Mouse (Mus musculus) ES-Bruce4 (cell line): ENCODE data around the gene Trim11. TPM values are rescaled to one million over a fixed set of nuclear protein-coding genes. Genes with fewer than 3 reads are reported as not detected.

ENCODE experiments used
- H3K27ac ChIP-seq: 2 replicates; pipeline ENCODE4 v1.5.1; 2012; ENCODE audit warnings: low read length, inconsistent platforms; ENCODE audit not compliant: insufficient read depth
- H3K27me3 ChIP-seq: 2 replicates; pipeline ENCODE4 v1.6.1; 2012; ENCODE audit warnings: mild to moderate bottlenecking, low read length, inconsistent platforms; ENCODE audit not compliant: control insufficient read depth, poor library complexity, insufficient read depth, severe bottlenecking
- H3K36me3 ChIP-seq: 2 replicates; pipeline ENCODE4 v1.6.1; 2012; ENCODE audit warnings: inconsistent platforms, mild to moderate bottlenecking, low read length, moderate library complexity; ENCODE audit not compliant: control insufficient read depth, poor library complexity, insufficient read depth, severe bottlenecking
- H3K4me1 ChIP-seq: one replicate; pipeline ENCODE4 v1.8.1; 2011; ENCODE audit warnings: low read length; ENCODE audit not compliant: control insufficient read depth, insufficient read depth
- H3K4me3 ChIP-seq: 2 replicates; pipeline ENCODE4 v1.5.1; 2011; ENCODE audit warnings: low read depth, mild to moderate bottlenecking, low read length
- H3K9ac ChIP-seq: 2 replicates; pipeline ENCODE4 v1.6.1; 2012; ENCODE audit warnings: low read depth, mild to moderate bottlenecking, inconsistent platforms; ENCODE audit not compliant: poor library complexity, severe bottlenecking
- H3K9me3 ChIP-seq: replicated peaks from 2 replicates; pipeline ENCODE4 v1.6.1; 2012; ENCODE audit warnings: mild to moderate bottlenecking, low read length, inconsistent platforms; ENCODE audit not compliant: control insufficient read depth, poor library complexity, insufficient read depth, severe bottlenecking
- CTCF ChIP-seq: IDR thresholded peaks from one replicate; pipeline ENCODE4 v1.8.1; 2011; ENCODE audit warnings: low read depth, low read length
- EP300 ChIP-seq: IDR thresholded peaks from 2 replicates; pipeline ENCODE4 v1.6.1; 2011; ENCODE audit warnings: low read depth, low read length; ENCODE audit not compliant: insufficient read depth
- POLR2A ChIP-seq: IDR thresholded peaks from one replicate; pipeline ENCODE4 v1.8.1; 2011; ENCODE audit warnings: low read length; ENCODE audit not compliant: insufficient read depth
- polyA plus RNA-seq: library from polyadenylated mRNA; stranded (reverse); fragments of >200 nt; gene quantifications from 2 replicates; pipeline ENCODE4 v1.2.4, GENCODE M21; 2011; ENCODE audit warnings: low read depth; ENCODE audit not compliant: missing spikeins, insufficient read depth, insufficient read length

Trim11 gene
- polyA plus RNA-seq, 1 experiment = 22.5 TPM

DNA sequence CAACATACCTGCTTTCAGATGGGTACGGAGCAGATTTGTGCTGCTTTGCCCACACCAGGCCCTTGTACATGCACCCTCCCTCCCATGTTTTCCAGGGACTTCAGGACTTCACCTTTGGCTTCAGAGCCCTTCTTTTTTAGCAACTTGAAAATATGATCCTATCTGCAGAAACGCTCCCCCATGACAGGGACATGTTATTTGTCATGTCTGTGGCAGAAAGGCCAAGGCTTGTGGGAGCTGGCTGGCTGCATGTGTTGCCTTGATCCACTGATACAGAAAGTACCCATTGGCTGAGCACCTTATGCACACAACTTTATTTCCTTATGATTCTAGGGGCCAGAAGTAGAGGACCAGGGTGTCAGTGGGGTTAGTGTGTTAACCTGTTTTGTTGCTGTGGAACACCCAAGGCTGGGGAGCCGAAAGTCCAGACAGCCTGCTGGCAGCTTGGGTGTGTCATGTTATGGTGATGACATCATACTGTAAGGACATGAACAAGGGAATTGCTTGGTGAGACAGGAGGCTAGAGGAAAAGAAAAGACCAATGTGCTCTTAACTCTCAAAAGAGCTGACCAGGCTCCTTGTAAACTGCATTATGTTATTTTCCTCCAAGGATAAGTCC, 7.5 kb downstream of the Trim11 start:
- Histone ChIP-seq H3K9ac (no peak overlapping the region), H3K27me3 (no peaks in the 10 kb centered on the region), H3K9me3 (no peaks in the 10 kb centered on the region), H3K27ac (no peak overlapping the region), H3K36me3 (peaks cover 48% of the 10 kb centered on the region), H3K4me1 (no peaks in the 10 kb centered on the region), H3K4me3 (no peak overlapping the region)
- no peak for TF ChIP-seq CTCF
- TF ChIP-seq EP300 = no peak
- no peak for TF ChIP-seq POLR2A

DNA sequence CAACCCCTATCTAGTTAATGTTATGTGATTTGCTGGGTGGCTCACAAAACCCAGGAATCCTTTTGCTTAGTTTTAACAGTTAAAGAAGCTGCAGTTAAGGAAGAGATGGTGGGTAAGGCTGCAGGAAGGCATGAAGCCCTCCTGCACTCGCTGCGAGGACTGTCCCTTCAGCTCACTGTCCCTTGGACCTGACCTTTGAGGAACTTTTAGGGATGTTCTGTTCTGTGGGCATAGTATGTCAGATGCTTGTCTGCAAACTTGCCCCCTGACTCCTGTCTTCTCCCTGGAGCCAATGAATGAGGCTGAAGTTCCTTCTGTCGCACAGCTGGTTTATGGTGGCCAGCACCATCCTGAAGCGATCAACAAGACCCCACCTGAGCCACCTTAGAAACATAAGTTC, 11.3 kb downstream of the Trim11 start:
- H3K9me3 ChIP-seq = no peaks in the 10 kb centered on the region
- peaks cover 33% of the 10 kb centered on the region for H3K36me3 ChIP-seq
- no peak overlapping the region for H3K27ac ChIP-seq
- H3K4me1 ChIP-seq = no peaks in the 10 kb centered on the region
- no peak overlapping the region for H3K4me3 ChIP-seq
- H3K9ac ChIP-seq = no peak overlapping the region
- no peaks in the 10 kb centered on the region for H3K27me3 ChIP-seq
- TF ChIP-seq POLR2A (no peak), EP300 (no peak), CTCF (no peak)

GRCm38 (mm10) chr11:58990141-58990540, 12.2 kb downstream of the Trim11 start:
- H3K4me3 ChIP-seq = peak overlapping the region; percentile 20
- no peak overlapping the region for H3K9ac ChIP-seq
- H3K4me1 ChIP-seq = no peaks in the 10 kb centered on the region
- H3K9me3 ChIP-seq = no peaks in the 10 kb centered on the region
- peaks cover 25% of the 10 kb centered on the region for H3K36me3 ChIP-seq
- H3K27ac ChIP-seq = no peak overlapping the region
- H3K27me3 ChIP-seq = no peaks in the 10 kb centered on the region
- no peak for TF ChIP-seq EP300
- TF ChIP-seq POLR2A = no peak
- no peak for TF ChIP-seq CTCF

- Histone ChIP-seq H3K4me3 (no peak overlapping the region), H3K9ac (no peak overlapping the region), H3K27ac (no peak overlapping the region), H3K4me1 (no peaks in the 10 kb centered on the region), H3K27me3 (no peaks in the 10 kb centered on the region), H3K9me3 (no peaks in the 10 kb centered on the region), H3K36me3 (peaks cover 19% of the 10 kb centered on the region)
- TF ChIP-seq CTCF (no peak), POLR2A (no peak), EP300 (no peak)
Observed at GRCm38 (mm10) chr11:58990794-58991193, 12.9 kb downstream of the Trim11 start.

DNA sequence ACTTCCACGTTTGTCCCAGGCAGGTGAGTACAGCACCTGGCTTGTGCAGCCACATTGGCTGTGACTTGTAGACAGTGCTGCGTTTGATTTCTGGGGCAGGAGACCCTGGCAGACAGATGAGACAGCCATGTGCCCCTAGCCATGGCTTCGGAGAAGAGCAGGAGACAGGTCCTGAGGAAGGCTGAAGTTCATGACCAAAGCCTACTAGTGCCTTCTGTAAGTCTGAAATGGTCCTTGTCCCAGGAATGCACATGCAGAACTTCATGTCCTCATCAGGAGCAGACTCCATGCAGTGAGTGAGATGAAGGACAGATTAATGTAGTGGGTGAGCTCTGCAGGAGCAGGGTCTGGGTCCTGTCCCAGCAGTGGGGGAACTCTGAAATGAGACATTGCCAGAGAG, 14.0 kb downstream of the Trim11 start:
- Histone ChIP-seq H3K27ac (no peak overlapping the region), H3K9me3 (no peaks in the 10 kb centered on the region), H3K27me3 (no peaks in the 10 kb centered on the region), H3K9ac (no peak overlapping the region), H3K36me3 (peaks cover 9% of the 10 kb centered on the region; the same call in 1 of the 2 replicates), H3K4me3 (no peak overlapping the region), H3K4me1 (no peaks in the 10 kb centered on the region)
- TF ChIP-seq POLR2A (no peak), EP300 (no peak), CTCF (no peak)

- Histone ChIP-seq H3K4me3 (no peak overlapping the region), H3K27me3 (no peaks in the 10 kb centered on the region), H3K36me3 (0 out of 2 replicates have a peak, but pooled peaks cover 3% of the 10 kb centered on the region), H3K4me1 (no peaks in the 10 kb centered on the region), H3K27ac (no peak overlapping the region), H3K9me3 (no peaks in the 10 kb centered on the region), H3K9ac (no peak overlapping the region)
- TF ChIP-seq EP300 (no peak), POLR2A (no peak), CTCF (no peak)
Observed at GRCm38 (mm10) chr11:58993091-58993670, 15.3 kb downstream of the Trim11 start.
